In genomic region chr9:56824900-56825299, GRCm38 (mm10) we compare ENCODE assay signal across 9 mouse cellular contexts. TPM values are rescaled to one million over a fixed set of nuclear protein-coding genes. Genes with fewer than 3 reads are reported as not detected.
A peak's percentile ranks its signal among the peaks of the same experiment; 100 is the strongest.
DNase-seq lines count a peak whose midpoint lies in the region; ATAC-seq and TF ChIP-seq lines count a peak whose summit lies in the region.
"Had no signal": no experiment of that assay in that cellular context is flagged by ENCODE, and none has a peak within 500 bp of the region (broad histone marks: within the 10 kb centered on the region; RNA-seq: fewer than 3 reads in every experiment).

No protein-coding gene starts in this region.

- TF ChIP-seq CTCF in lung, postnatal 0 days (IDR thresholded peaks at IDR 0.05): peak; percentile 59
- TF ChIP-seq CTCF in cortical plate, adult 2 months (IDR thresholded peaks at IDR 0.05; ENCODE audit: extremely low read depth, insufficient read depth, low read length): peak; percentile 30

- peaks cover 58% of the 10 kb centered on the region for H3K27me3 ChIP-seq in forebrain, embryonic 10.5 days (ENCODE audit: poor library complexity, severe bottlenecking)
- H3K27me3 ChIP-seq in forebrain, embryonic 15.5 days: peaks cover 5% of the 10 kb centered on the region; the same call in 1 of the 2 replicates
- 0 out of 2 replicates have a peak, but pooled peaks cover 3% of the 10 kb centered on the region for H3K27me3 ChIP-seq in lung, postnatal 0 days (replicated peaks; ENCODE audit: insufficient read depth, low read length)
- H3K27me3 ChIP-seq in limb, embryonic 11.5 days (ENCODE audit: control insufficient read depth, insufficient read depth, low read length): no peaks in the 10 kb centered on the region

- WGBS in forebrain, embryonic 10.5 days: 3% methylated on average over 3 of the region's 3 CpGs
- WGBS in forebrain, embryonic 15.5 days: 2% methylated on average over 3 of the region's 3 CpGs
- WGBS in lung, postnatal 0 days: 8% methylated on average over 3 of the region's 3 CpGs
- 0% methylated on average over 3 of the region's 3 CpGs for WGBS in limb, embryonic 11.5 days

- ATAC-seq in forebrain, embryonic 15.5 days (replicated peaks): no peak; the same call in 1 of the 2 replicates
- no peak for ATAC-seq in lung, postnatal 0 days
- ATAC-seq in limb, embryonic 11.5 days (ENCODE audit: insufficient number of reproducible peaks, low FRiP score, low TSS enrichment, low read depth): no peak
- no peak for ATAC-seq in megakaryocyte progenitor cell, adult 5-6 weeks (replicated peaks; ENCODE audit: poor library complexity)

- no peak for TF ChIP-seq POLR2A in cortical plate, adult 2 months (IDR thresholded peaks at IDR 0.05; ENCODE audit: extremely low read depth, insufficient read depth, low read length)

- no peak for TF ChIP-seq EP300 in lung, postnatal 0 days (IDR thresholded peaks at IDR 0.05)

- H3K27ac ChIP-seq in forebrain, embryonic 10.5 days: no peak overlapping the region
- H3K27ac ChIP-seq in forebrain, embryonic 15.5 days (replicated peaks): no peak overlapping the region
- H3K27ac ChIP-seq in lung, postnatal 0 days (ENCODE audit: low read length): no peak overlapping the region
- H3K27ac ChIP-seq in cortical plate, adult 2 months (ENCODE audit: insufficient read depth, low read length): no peak overlapping the region
- no peak overlapping the region for H3K27ac ChIP-seq in limb, embryonic 11.5 days (replicated peaks; ENCODE audit: low read depth, low read length)

- H3K4me3 ChIP-seq in forebrain, embryonic 10.5 days: peak overlapping the region; percentile 48; the same call in 1 of the 2 replicates
- no peak overlapping the region for H3K4me3 ChIP-seq in forebrain, embryonic 15.5 days
- H3K4me3 ChIP-seq in lung, postnatal 0 days (ENCODE audit: low read depth, low read length): no peak overlapping the region
- H3K4me3 ChIP-seq in cortical plate, adult 2 months (ENCODE audit: insufficient read depth, low read length): 0 out of 2 replicates have a peak overlapping the region, but pooled peaks have one; percentile 7
- no peak overlapping the region for H3K4me3 ChIP-seq in limb, embryonic 11.5 days (ENCODE audit: low read depth, low read length)

- H3K4me1 ChIP-seq in forebrain, embryonic 10.5 days: peaks cover 15% of the 10 kb centered on the region
- peaks cover 18% of the 10 kb centered on the region for H3K4me1 ChIP-seq in forebrain, embryonic 15.5 days
- no peaks in the 10 kb centered on the region for H3K4me1 ChIP-seq in lung, postnatal 0 days (ENCODE audit: insufficient read depth, low read depth, low read length)
- H3K4me1 ChIP-seq in cortical plate, adult 2 months (ENCODE audit: control insufficient read depth, insufficient read depth, low read length): peaks cover 4% of the 10 kb centered on the region
- H3K4me1 ChIP-seq in limb, embryonic 11.5 days (ENCODE audit: control insufficient read depth, insufficient read depth, low read length): peaks cover 8% of the 10 kb centered on the region

- no peak overlapping the region for H3K4me2 ChIP-seq in forebrain, embryonic 15.5 days (replicated peaks)
- H3K4me2 ChIP-seq in lung, postnatal 0 days (replicated peaks; ENCODE audit: low read depth, low read length): no peak overlapping the region
- no peak overlapping the region for H3K4me2 ChIP-seq in limb, embryonic 11.5 days (ENCODE audit: low read depth, severe bottlenecking)

- H3K9me3 ChIP-seq in forebrain, embryonic 10.5 days: no peaks in the 10 kb centered on the region
- no peaks in the 10 kb centered on the region for H3K9me3 ChIP-seq in forebrain, embryonic 15.5 days
- H3K9me3 ChIP-seq in lung, postnatal 0 days (ENCODE audit: low read length): no peaks in the 10 kb centered on the region
- no peaks in the 10 kb centered on the region for H3K9me3 ChIP-seq in limb, embryonic 11.5 days (ENCODE audit: control insufficient read depth, low read length)

- H3K9ac ChIP-seq in forebrain, embryonic 15.5 days (replicated peaks): no peak overlapping the region
- H3K9ac ChIP-seq in lung, postnatal 0 days (replicated peaks; ENCODE audit: low read depth): no peak overlapping the region
- no peak overlapping the region for H3K9ac ChIP-seq in limb, embryonic 11.5 days (ENCODE audit: low read length)

- no peaks in the 10 kb centered on the region for H3K36me3 ChIP-seq in forebrain, embryonic 10.5 days (replicated peaks)
- no peaks in the 10 kb centered on the region for H3K36me3 ChIP-seq in forebrain, embryonic 15.5 days
- no peaks in the 10 kb centered on the region for H3K36me3 ChIP-seq in lung, postnatal 0 days (ENCODE audit: insufficient read depth, low read length)
- no peaks in the 10 kb centered on the region for H3K36me3 ChIP-seq in limb, embryonic 11.5 days (ENCODE audit: control insufficient read depth, insufficient read depth, low read length)

- DNase-seq in forebrain, embryonic 10.5 days (ENCODE audit: extremely low spot score, low spot score): peak; percentile 30
- peak; percentile 42 for DNase-seq in lung, postnatal 0 days (ENCODE audit: low spot score)
- DNase-seq in lung, postnatal 25 days (ENCODE audit: low spot score): no peak
- DNase-seq in limb, embryonic 11.5 days (ENCODE audit: low spot score): peak; percentile 58
- no peak for DNase-seq in adrenal gland, postnatal 25 days

RNA-seq across cellular contexts. Expression of gene Lingo1, which starts 28.6 kb away (rescaled TPM):
- polyA plus RNA-seq in forebrain, embryonic 10.5 days (2016; fragmentation: Nextera tagmentation; extraction: Ambion mirVana): 0.74 and 0.77 TPM in 2 replicates
- polyA plus RNA-seq in forebrain, embryonic 15.5 days (2015; fragmentation: Nextera tagmentation; extraction: Ambion mirVana): 32.4 and 38.4 TPM in 2 replicates
- polyA plus RNA-seq in lung, postnatal 0 days (2015; fragmentation: Nextera tagmentation; extraction: Ambion mirVana): 1.3 TPM in 2 replicates
- 465 and 476 TPM in 2 replicates for polyA plus RNA-seq in cortical plate, adult 2 months (2012; rRNA removed)
- 0.93 and 1.1 TPM in 2 replicates for polyA plus RNA-seq in limb, embryonic 11.5 days (2014; fragmentation: Nextera tagmentation; extraction: Ambion mirVana)
- not detected in 2 replicates for total RNA-seq in megakaryocyte progenitor cell, adult 5-6 weeks (2015)
- not detected in 2 replicates for total RNA-seq in megakaryocyte progenitor cell, adult 5-6 weeks (2017)
- 0.86 and 1.1 TPM in 2 replicates for total RNA-seq in adrenal gland, postnatal 25 days (2021)

RNA-seq across cellular contexts. Expression of gene Odf3l1, which starts 39.6 kb away (rescaled TPM):
- polyA plus RNA-seq in forebrain, embryonic 10.5 days (2016; fragmentation: Nextera tagmentation; extraction: Ambion mirVana): not detected in 2 replicates
- polyA plus RNA-seq in forebrain, embryonic 15.5 days (2015; fragmentation: Nextera tagmentation; extraction: Ambion mirVana): not detected in 2 replicates
- 0.30 TPM in 1 of 2 replicates, not detected in the other for polyA plus RNA-seq in lung, postnatal 0 days (2015; fragmentation: Nextera tagmentation; extraction: Ambion mirVana)
- 0.11 and 0.38 TPM in 2 replicates for polyA plus RNA-seq in cortical plate, adult 2 months (2012; rRNA removed)
- polyA plus RNA-seq in limb, embryonic 11.5 days (2014; fragmentation: Nextera tagmentation; extraction: Ambion mirVana): 0.41 and 0.77 TPM in 2 replicates
- total RNA-seq in megakaryocyte progenitor cell, adult 5-6 weeks (2015): not detected in 2 replicates
- total RNA-seq in megakaryocyte progenitor cell, adult 5-6 weeks (2017): not detected in 2 replicates
- total RNA-seq in adrenal gland, postnatal 25 days (2021): 1.6 and 1.8 TPM in 2 replicates
- total RNA-seq: ES-E14 had no signal

RNA-seq across cellular contexts. Expression of gene Cspg4, which starts 39.9 kb away (rescaled TPM):
- polyA plus RNA-seq in forebrain, embryonic 10.5 days (2016; fragmentation: Nextera tagmentation; extraction: Ambion mirVana): 0.88 and 1.1 TPM in 2 replicates
- 5.1 and 6.0 TPM in 2 replicates for polyA plus RNA-seq in forebrain, embryonic 15.5 days (2015; fragmentation: Nextera tagmentation; extraction: Ambion mirVana)
- 9.1 and 10.4 TPM in 2 replicates for polyA plus RNA-seq in lung, postnatal 0 days (2015; fragmentation: Nextera tagmentation; extraction: Ambion mirVana)
- 12.5 and 13.3 TPM in 2 replicates for polyA plus RNA-seq in cortical plate, adult 2 months (2012; rRNA removed)
- 5.4 and 5.5 TPM in 2 replicates for polyA plus RNA-seq in limb, embryonic 11.5 days (2014; fragmentation: Nextera tagmentation; extraction: Ambion mirVana)
- total RNA-seq in megakaryocyte progenitor cell, adult 5-6 weeks (2015): not detected in 2 replicates
- total RNA-seq in megakaryocyte progenitor cell, adult 5-6 weeks (2017): not detected in 2 replicates
- total RNA-seq in adrenal gland, postnatal 25 days (2021): 10.0 and 10.4 TPM in 2 replicates

Comparison
In these comparisons a context has a peak if more than half of its experiments do, and no peak if none do; other contexts are left out.
1. DNase-seq: peak in forebrain, embryonic 10.5 days (single experiment), lung, postnatal 0 days (single experiment) and limb, embryonic 11.5 days (single experiment); none in lung, postnatal 25 days (single experiment) and adrenal gland, postnatal 25 days (single experiment).
2. H3K4me3 ChIP-seq: peak in forebrain, embryonic 10.5 days (single experiment) and cortical plate, adult 2 months (single experiment); none in forebrain, embryonic 15.5 days (single experiment), lung, postnatal 0 days (single experiment) and limb, embryonic 11.5 days (single experiment).
3. RNA of gene Lingo1, which starts 28.6 kb away (polyA plus RNA-seq): 465 to 476 TPM in cortical plate, adult 2 months and 32.4 to 38.4 TPM in forebrain, embryonic 15.5 days; 1.3 TPM in lung, postnatal 0 days, 0.93 to 1.1 TPM in limb, embryonic 11.5 days and 0.74 to 0.77 TPM in forebrain, embryonic 10.5 days; every median in the first group is over 10 times any median in the second.